Mouse (Mus musculus) intestine, postnatal 0 days (tissue): ENCODE data around the gene Sirt6. TPM values are rescaled to one million over a fixed set of nuclear protein-coding genes. Genes with fewer than 3 reads are reported as not detected.
A peak's percentile ranks its signal among the peaks of the same experiment; 100 is the strongest.

ENCODE experiments used
- ATAC-seq: fragments of 200-750 bp; cut with Nextera tagmentation; 2 replicates; pipeline ENCODE4 v1.8.0; 2017; ENCODE audit warnings: mild to moderate bottlenecking, moderate TSS enrichment, moderate library complexity
- H3K27ac ChIP-seq: fragments of 300-500 bp; sonication (generic); 2 replicates; pipeline ENCODE4 v1.5.1; 2014; ENCODE audit warnings: mild to moderate bottlenecking, low read depth, low read length, moderate library complexity
- H3K27me3 ChIP-seq: fragments of 300-500 bp; sonication (generic); replicated peaks from 2 replicates; pipeline ENCODE4 v1.6.1; 2014; ENCODE audit warnings: low read length, mixed read lengths; ENCODE audit not compliant: control insufficient read depth, insufficient read depth
- H3K36me3 ChIP-seq: fragments of 300-500 bp; sonication (generic); 2 replicates; pipeline ENCODE4 v1.6.1; 2014; ENCODE audit warnings: mild to moderate bottlenecking, moderate library complexity; ENCODE audit not compliant: control insufficient read depth, insufficient read depth
- H3K4me1 ChIP-seq: fragments of 300-500 bp; sonication (generic); replicated peaks from 2 replicates; pipeline ENCODE4 v1.6.1; 2014; ENCODE audit warnings: antibody characterized with exemption, low read length, mixed read lengths; ENCODE audit not compliant: control insufficient read depth, insufficient read depth
- H3K4me2 ChIP-seq: fragments of 300-500 bp; sonication (generic); replicated peaks from 2 replicates; pipeline ENCODE4 v1.6.1; 2014; ENCODE audit warnings: low read depth, mild to moderate bottlenecking, moderate library complexity
- H3K4me3 ChIP-seq: fragments of 300-500 bp; sonication (generic); 2 replicates; pipeline ENCODE4 v1.5.1; 2014; ENCODE audit warnings: low read depth, low read length
- H3K9ac ChIP-seq: fragments of 300-500 bp; sonication (generic); 2 replicates; pipeline ENCODE4 v1.6.1; 2014; ENCODE audit warnings: mild to moderate bottlenecking, low read depth, low read length
- H3K9me3 ChIP-seq: fragments of 300-500 bp; sonication (generic); 2 replicates; pipeline ENCODE4 v1.6.1; 2016; ENCODE audit warnings: mixed run types; ENCODE audit not compliant: control insufficient read depth
- CTCF ChIP-seq: sonication (generic); IDR thresholded peaks from 2 replicates; pipeline ENCODE4 v1.5.1; 2016; ENCODE audit warnings: low read depth, mild to moderate bottlenecking, control low read depth, antibody characterized with exemption, moderate library complexity
- WGBS: fragments of 180-500 bp; shearing (Covaris S2); extraction: QIAGEN DNeasy Blood & Tissue Kit; methylation state at CpG from one replicate; pipeline ENCODE4 v1.1.7; 2014; 5-methylcytosine and 5-hydroxymethylcytosine counted together
- polyA plus RNA-seq: library from polyadenylated mRNA; unstranded; fragments of >200 nt; fragmentation: Nextera tagmentation; extraction: Ambion mirVana; gene quantifications from 2 replicates; pipeline ENCODE4 v1.2.1, GENCODE M21; 2015

Gene Sirt6
- polyA plus RNA-seq, 1 experiment from 2014 or later = 13.5 TPM

GRCm38 (mm10) chr10:81579967-81580366 lies 47.6 kb downstream of the Sirt6 start:
- no peaks in the 10 kb centered on the region; the same call in 1 of the 2 replicates for H3K27me3 ChIP-seq
- H3K4me1 ChIP-seq = 0 out of 2 replicates have a peak, but pooled peaks cover 4% of the 10 kb centered on the region
- 67% methylated on average over 4 of the region's 4 CpGs for WGBS
- H3K9me3 ChIP-seq = no peaks in the 10 kb centered on the region
- ATAC-seq = no peak
- no peak for TF ChIP-seq CTCF
- no peak overlapping the region for H3K4me2 ChIP-seq
- no peak overlapping the region for H3K9ac ChIP-seq
- no peak overlapping the region for H3K27ac ChIP-seq
- H3K4me3 ChIP-seq = no peak overlapping the region
- no peaks in the 10 kb centered on the region for H3K36me3 ChIP-seq

DNA sequence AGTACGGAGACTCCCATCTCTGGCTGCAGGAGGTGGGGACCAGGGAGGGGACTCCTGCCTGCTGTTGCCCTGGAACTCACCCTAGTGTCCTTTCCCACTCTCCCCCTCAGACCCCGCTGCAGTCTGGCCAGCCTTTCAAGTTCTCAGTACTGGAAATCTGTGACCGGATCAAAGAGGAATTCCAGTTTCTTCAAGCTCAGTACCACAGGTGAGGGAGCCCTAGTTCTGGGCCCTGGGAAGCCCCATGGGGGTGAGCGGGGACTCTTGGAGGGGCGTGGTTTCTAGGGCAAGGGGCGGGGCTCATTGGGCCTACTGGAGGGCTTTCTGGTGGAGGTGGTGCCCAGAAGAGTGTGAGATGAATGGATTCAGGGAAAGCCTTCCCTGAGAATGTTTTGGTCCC lies 51.9 kb downstream of the Sirt6 start:
- peaks cover 10% of the 10 kb centered on the region; the same call in 1 of the 2 replicates for H3K27me3 ChIP-seq
- no peak for ATAC-seq
- peak overlapping the region; percentile 35; the same call in 1 of the 2 replicates for H3K9ac ChIP-seq
- H3K36me3 ChIP-seq = no peaks in the 10 kb centered on the region
- H3K9me3 ChIP-seq = no peaks in the 10 kb centered on the region
- peak overlapping the region; percentile 89 for H3K4me2 ChIP-seq
- no peak overlapping the region for H3K27ac ChIP-seq
- no peak for TF ChIP-seq CTCF
- 5% methylated on average over 6 of the region's 6 CpGs for WGBS
- H3K4me3 ChIP-seq = peak overlapping the region; percentile 48
- H3K4me1 ChIP-seq = peaks cover 7% of the 10 kb centered on the region

DNA sequence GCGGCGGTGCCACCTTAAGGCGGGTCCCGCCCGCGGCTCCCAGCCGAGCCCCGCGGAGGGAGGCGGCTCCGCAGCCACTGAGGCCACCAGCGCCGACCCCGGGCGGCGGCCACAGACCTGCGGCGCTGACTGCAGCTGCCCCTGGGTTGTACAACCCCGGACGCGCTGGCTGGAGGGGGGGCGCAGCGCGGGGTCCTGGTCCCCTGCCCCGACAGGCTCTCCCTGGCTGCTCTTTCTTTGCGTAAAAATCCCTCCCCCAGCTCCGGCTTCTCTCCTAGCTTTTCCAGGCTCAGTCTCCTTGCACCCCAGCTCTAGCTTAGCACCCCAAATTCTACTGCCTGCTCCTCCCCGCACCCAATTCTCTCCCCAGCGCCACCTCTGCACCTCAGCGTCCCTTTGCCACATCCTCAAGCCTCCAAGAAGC lies 52.4 kb downstream of the Sirt6 start:
- ATAC-seq = no peak
- peaks cover 10% of the 10 kb centered on the region; the same call in 1 of the 2 replicates for H3K27me3 ChIP-seq
- peak overlapping the region; percentile 35; the same call in 1 of the 2 replicates for H3K9ac ChIP-seq
- no peak for TF ChIP-seq CTCF
- no peaks in the 10 kb centered on the region for H3K36me3 ChIP-seq
- WGBS = 2% methylated on average over 19 of the region's 30 CpGs
- peaks cover 7% of the 10 kb centered on the region for H3K4me1 ChIP-seq
- H3K27ac ChIP-seq = no peak overlapping the region
- H3K9me3 ChIP-seq = no peaks in the 10 kb centered on the region
- peak overlapping the region; percentile 48 for H3K4me3 ChIP-seq
- H3K4me2 ChIP-seq = peak overlapping the region; percentile 89

- no peaks in the 10 kb centered on the region for H3K9me3 ChIP-seq
- peaks cover 10% of the 10 kb centered on the region; the same call in 1 of the 2 replicates for H3K27me3 ChIP-seq
- H3K4me2 ChIP-seq = peak within 1 kb of the TSS; percentile 89
- no peak for ATAC-seq
- peak within 1 kb of the TSS; percentile 35; the same call in 1 of the 2 replicates for H3K9ac ChIP-seq
- H3K27ac ChIP-seq = no peak within 1 kb of the TSS
- TF ChIP-seq CTCF = peak; percentile 34
- 25% methylated on average over 10 of the region's 10 CpGs for WGBS
- peak within 1 kb of the TSS; percentile 48 for H3K4me3 ChIP-seq
- H3K36me3 ChIP-seq = no peaks in the 10 kb centered on the region
- H3K4me1 ChIP-seq = peaks cover 7% of the 10 kb centered on the region
Observed at GRCm38 (mm10) chr10:81574081-81575056, 53.2 kb downstream of the Sirt6 start, which contains the start of gene Tle2. Tle2 (plus strand) TSS chr10:81574561.

DNA sequence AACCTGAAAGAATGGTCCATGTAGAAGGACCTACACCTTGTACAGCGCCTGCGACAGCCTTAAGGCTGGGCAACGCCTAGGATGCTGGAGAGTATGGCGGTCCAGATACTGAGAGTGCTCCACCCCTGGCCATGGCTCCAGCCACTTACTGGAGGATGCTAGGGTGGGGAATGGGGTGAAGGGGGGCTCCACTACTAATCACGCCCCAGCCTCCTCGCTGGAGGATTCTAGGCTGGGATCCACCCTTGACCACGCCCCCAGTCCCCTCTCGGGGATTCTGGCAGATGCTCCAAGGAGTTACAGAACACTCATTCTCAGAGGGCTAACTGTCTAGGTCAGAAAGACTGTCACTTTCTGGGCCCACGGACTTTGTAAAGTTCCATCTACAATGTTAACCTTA lies 54.6 kb downstream of the Sirt6 start:
- peak overlapping the region; percentile 93 for H3K4me2 ChIP-seq
- peaks cover 9% of the 10 kb centered on the region for H3K4me1 ChIP-seq
- ATAC-seq = no peak
- peaks cover 10% of the 10 kb centered on the region; the same call in 1 of the 2 replicates for H3K27me3 ChIP-seq
- WGBS = 31% methylated on average over 9 of the region's 9 CpGs
- H3K36me3 ChIP-seq = no peaks in the 10 kb centered on the region
- H3K4me3 ChIP-seq = no peak overlapping the region
- no peaks in the 10 kb centered on the region for H3K9me3 ChIP-seq
- H3K27ac ChIP-seq = no peak overlapping the region
- no peak for TF ChIP-seq CTCF
- H3K9ac ChIP-seq = no peak overlapping the region

GRCm38 (mm10) chr10:81572133-81572671 lies 55.4 kb downstream of the Sirt6 start:
- Histone ChIP-seq H3K27me3 (peaks cover 10% of the 10 kb centered on the region; the same call in 1 of the 2 replicates), H3K9ac (no peak overlapping the region), H3K4me1 (peaks cover 9% of the 10 kb centered on the region), H3K4me3 (peak overlapping the region; percentile 50), H3K27ac (no peak overlapping the region), H3K4me2 (peak overlapping the region; percentile 93), H3K36me3 (no peaks in the 10 kb centered on the region), H3K9me3 (no peaks in the 10 kb centered on the region)
- ATAC-seq = 0 out of 2 replicates have a peak, but pooled peaks have one; percentile 0
- WGBS = 14% methylated on average over 9 of the region's 9 CpGs
- TF ChIP-seq CTCF = no peak

Other genes with a start within 250 kb of the Sirt6 start
- gene Fzr1, start 249.3 kb downstream of the Sirt6 start, polyA plus RNA-seq = 40.8 and 45.2 TPM in 2 replicates
- 54.0 and 59.4 TPM in 2 replicates for gene Dohh, start 243.4 kb downstream of the Sirt6 start, polyA plus RNA-seq
- gene Gm48551, start 243.3 kb downstream of the Sirt6 start, polyA plus RNA-seq = 0.76 and 1.1 TPM in 2 replicates
- gene Gm48552, start 238.8 kb downstream of the Sirt6 start, polyA plus RNA-seq = 0.31 TPM in 1 of 2 replicates, not detected in the other
- gene Smim24, start 234.7 kb downstream of the Sirt6 start, polyA plus RNA-seq = 1,233 and 1,333 TPM in 2 replicates
- gene Nfic, start 172.2 kb downstream of the Sirt6 start, polyA plus RNA-seq = 29.2 and 35.1 TPM in 2 replicates
- gene Celf5, start 145.1 kb downstream of the Sirt6 start, polyA plus RNA-seq = 0.76 and 1.0 TPM in 2 replicates
- gene Ncln, start 131.4 kb downstream of the Sirt6 start, polyA plus RNA-seq = 58.6 and 61.1 TPM in 2 replicates
- 0.50 and 0.74 TPM in 2 replicates for gene S1pr4, start 127.7 kb downstream of the Sirt6 start, polyA plus RNA-seq
- gene Gna15, start 103.6 kb downstream of the Sirt6 start, polyA plus RNA-seq = 0.64 and 0.78 TPM in 2 replicates
- gene Gna11, start 82.6 kb downstream of the Sirt6 start, polyA plus RNA-seq = 188 and 195 TPM in 2 replicates
- gene Aes, start 68.3 kb downstream of the Sirt6 start, polyA plus RNA-seq = 528 and 536 TPM in 2 replicates
- gene Tle2, start 53.2 kb downstream of the Sirt6 start, polyA plus RNA-seq = 3.0 and 5.2 TPM in 2 replicates
- gene Tle6, start 26.7 kb downstream of the Sirt6 start, polyA plus RNA-seq = 3.9 and 4.2 TPM in 2 replicates
- gene BC025920, start 21.5 kb downstream of the Sirt6 start, polyA plus RNA-seq = 0.18 and 0.20 TPM in 2 replicates
- 3.5 and 4.2 TPM in 2 replicates for gene Ankrd24, start 743 bp upstream of the Sirt6 start, polyA plus RNA-seq
- gene Gm10778, start 21.3 kb upstream of the Sirt6 start, polyA plus RNA-seq = 1.6 TPM in 2 replicates
- 4.4 and 7.8 TPM in 2 replicates for gene Zfp433, start 77.0 kb upstream of the Sirt6 start, polyA plus RNA-seq
- gene Gm3055, start 143.4 kb upstream of the Sirt6 start, polyA plus RNA-seq = 1.0 and 1.4 TPM in 2 replicates
- 1.3 and 1.4 TPM in 2 replicates for gene Gm4767, start 184.4 kb upstream of the Sirt6 start, polyA plus RNA-seq
- gene Gm32687, start 236.1 kb upstream of the Sirt6 start, polyA plus RNA-seq = 3.4 and 4.5 TPM in 2 replicates